Mouse (Mus musculus): ENCODE results near the gene Rit1.
A peak's percentile ranks its signal among the peaks of the same experiment; 100 is the strongest.
"Not testable (repeated sequence)": the region's sequence is repeated elsewhere in the genome, so short reads cannot be mapped to it uniquely, and the experiment has no call there.

The Rit1 gene

GRCm38 (mm10) chr3:88740147-88740546, 23.5 kb downstream of the Rit1 start:
- DNase-seq, result no peak

GRCm38 (mm10) chr3:88745534-88745933, 28.9 kb downstream of the Rit1 start:
- peak in 1 of 2 experiments; percentile 36 for DNase-seq

- DNase-seq, result no peak
Observed at GRCm38 (mm10) chr3:88746139-88746870, 29.7 kb downstream of the Rit1 start.

GRCm38 (mm10) chr3:88746871-88747231, 30.2 kb downstream of the Rit1 start:
- DNase-seq, result no peak

- DNase-seq, result no peak
Observed at GRCm38 (mm10) chr3:88754283-88754682, 37.6 kb downstream of the Rit1 start.

GRCm38 (mm10) chr3:88755541-88755940, 38.9 kb downstream of the Rit1 start:
- DNase-seq, result no peak

- DNase-seq, result no peak
Observed at GRCm38 (mm10) chr3:88756276-88756675, 39.6 kb downstream of the Rit1 start.

- peak; percentile 67 to 80 for DNase-seq
Observed at GRCm38 (mm10) chr3:88758045-88758500, 41.4 kb downstream of the Rit1 start.

GRCm38 (mm10) chr3:88761619-88762018, 45.0 kb downstream of the Rit1 start:
- DNase-seq, result no peak

- peak in 1 of 2 experiments; percentile 45 for DNase-seq
Observed at GRCm38 (mm10) chr3:88762401-88762831, 45.8 kb downstream of the Rit1 start.

GRCm38 (mm10) chr3:88771189-88771940, 54.7 kb downstream of the Rit1 start:
- DNase-seq, result peak; percentile 83

GRCm38 (mm10) chr3:88771941-88772280, 55.3 kb downstream of the Rit1 start:
- DNase-seq, result not testable (repeated sequence)

- DNase-seq, result peak; percentile 94 to 95
Observed at GRCm38 (mm10) chr3:88772399-88772798, 55.8 kb downstream of the Rit1 start.

GRCm38 (mm10) chr3:88773163-88773562, 56.5 kb downstream of the Rit1 start:
- not testable (repeated sequence) for DNase-seq

- DNase-seq, result peak; percentile 30 to 64
Observed at GRCm38 (mm10) chr3:88774939-88775841, 58.6 kb downstream of the Rit1 start, which contains the start of gene Syt11. Gene Syt11 (minus strand): TSS chr3:88775164.
